Mouse (Mus musculus): Measurements from ENCODE around the gene Arsb. TPM values are rescaled to one million over a fixed set of nuclear protein-coding genes. Genes with fewer than 3 reads are reported as not detected.

Arsb gene
- total RNA-seq, 4 experiments from 2014 or later: 4.6 to 5.7 (median 4.6) TPM

- DNase-seq (ENCODE audit: low spot score): no peak
Observed at GRCm38 (mm10) chr13:93889991-93890390, 118.6 kb downstream of the Arsb start.

DNA sequence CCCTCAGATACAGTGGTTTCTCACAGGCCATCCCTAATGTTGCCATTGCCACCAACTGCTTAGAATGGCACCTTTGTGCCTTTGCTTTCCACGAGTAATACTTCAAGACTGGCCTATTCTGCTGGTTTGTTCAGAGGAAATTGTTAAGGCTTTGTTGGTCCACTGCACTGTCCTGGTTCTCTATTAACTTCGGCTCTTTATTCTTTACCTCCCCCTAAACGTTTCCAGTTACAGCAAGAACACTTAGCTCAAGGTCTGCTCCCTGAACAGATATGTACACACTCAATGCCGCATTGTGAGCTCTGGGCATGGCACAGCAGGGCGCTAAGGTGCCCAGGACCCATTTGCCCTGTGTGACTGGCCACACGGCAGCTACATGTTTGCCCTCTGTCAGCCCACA, 119.8 kb downstream of the Arsb start:
- DNase-seq (ENCODE audit: low spot score): no peak

- DNase-seq (ENCODE audit: low spot score): no peak
Observed at GRCm38 (mm10) chr13:93892101-93892500, 120.7 kb downstream of the Arsb start.

DNA sequence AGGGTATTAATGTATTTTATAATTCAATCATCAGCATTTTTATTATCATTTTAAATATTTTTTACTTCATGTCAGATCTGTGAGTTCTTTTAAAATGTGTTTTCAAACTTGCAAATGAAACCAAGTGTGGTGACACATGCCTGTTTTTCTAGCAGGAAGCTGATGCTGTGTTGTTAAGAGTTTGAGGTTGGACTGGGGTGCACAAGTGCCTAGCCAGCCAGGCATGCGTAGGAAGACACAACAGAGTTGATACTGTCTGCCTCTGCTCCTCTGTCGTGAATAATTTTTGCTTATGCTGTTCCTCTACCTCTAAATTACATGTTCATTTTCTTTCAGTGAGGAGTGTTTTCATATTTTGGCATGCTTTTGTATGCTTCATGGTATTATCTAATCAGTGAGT, 122.7 kb downstream of the Arsb start:
- DNase-seq (ENCODE audit: low spot score): no peak

DNA sequence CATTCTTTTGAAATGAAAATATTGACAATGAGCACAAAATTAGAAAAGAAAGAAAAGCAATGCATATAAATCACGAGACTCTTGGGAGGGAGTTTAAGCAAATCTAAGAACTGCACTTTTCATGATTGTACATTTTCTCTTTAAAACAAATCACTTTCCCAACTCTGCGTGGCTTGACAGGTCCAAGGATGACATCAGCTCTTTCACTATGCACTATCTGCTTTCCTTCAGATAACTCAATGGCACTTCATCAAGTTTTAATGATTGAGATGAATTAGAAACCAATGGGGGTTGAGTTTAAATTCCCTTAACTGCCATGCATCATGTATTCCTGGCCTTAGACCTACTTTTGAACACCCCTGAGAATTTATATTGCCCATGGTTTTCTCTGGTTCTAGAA, 124.0 kb downstream of the Arsb start:
- no peak for DNase-seq (ENCODE audit: low spot score)

DNA sequence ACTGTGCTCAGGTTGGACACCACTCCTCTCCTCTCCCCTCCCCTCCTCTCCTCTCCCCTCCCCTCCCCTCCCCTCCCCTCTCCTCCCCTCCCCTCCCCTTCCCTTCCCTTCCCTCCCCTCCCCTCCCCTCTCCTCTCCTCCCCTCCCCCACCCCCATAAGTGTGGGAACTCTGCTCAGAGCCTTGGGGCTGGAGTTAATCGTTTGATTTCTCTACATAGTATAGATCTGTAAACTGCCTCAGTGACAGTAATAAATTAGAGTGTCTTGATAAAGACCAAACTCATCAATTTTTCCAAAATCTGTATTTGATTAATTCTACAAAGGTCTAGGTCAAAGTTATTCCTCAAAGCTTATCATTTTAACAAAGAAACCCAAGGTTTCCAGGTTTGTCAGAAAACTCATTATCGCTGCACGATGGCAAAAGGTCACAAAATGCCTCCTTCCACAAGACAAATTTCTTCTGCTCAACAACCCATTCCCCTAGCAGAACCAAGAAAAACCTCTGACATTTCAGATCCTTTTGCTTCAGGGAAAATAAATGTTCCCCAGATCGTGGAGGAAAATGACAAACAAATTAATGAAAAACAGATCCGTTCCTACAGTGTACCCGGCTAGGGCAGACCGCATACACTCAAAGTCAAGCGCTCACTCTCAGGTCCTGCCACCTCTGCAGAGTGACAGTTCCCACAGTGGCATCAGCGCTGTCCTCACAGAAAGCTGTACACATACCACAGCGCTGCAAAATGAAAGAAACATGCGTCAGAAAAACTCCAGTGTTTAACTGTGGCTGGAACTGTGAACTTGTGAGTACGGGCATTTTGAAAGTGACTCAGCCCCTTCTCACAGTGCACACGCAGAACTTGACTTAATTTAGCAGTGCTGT, 126.8 kb downstream of the Arsb start:
- DNase-seq (ENCODE audit: low spot score): no peak

DNA sequence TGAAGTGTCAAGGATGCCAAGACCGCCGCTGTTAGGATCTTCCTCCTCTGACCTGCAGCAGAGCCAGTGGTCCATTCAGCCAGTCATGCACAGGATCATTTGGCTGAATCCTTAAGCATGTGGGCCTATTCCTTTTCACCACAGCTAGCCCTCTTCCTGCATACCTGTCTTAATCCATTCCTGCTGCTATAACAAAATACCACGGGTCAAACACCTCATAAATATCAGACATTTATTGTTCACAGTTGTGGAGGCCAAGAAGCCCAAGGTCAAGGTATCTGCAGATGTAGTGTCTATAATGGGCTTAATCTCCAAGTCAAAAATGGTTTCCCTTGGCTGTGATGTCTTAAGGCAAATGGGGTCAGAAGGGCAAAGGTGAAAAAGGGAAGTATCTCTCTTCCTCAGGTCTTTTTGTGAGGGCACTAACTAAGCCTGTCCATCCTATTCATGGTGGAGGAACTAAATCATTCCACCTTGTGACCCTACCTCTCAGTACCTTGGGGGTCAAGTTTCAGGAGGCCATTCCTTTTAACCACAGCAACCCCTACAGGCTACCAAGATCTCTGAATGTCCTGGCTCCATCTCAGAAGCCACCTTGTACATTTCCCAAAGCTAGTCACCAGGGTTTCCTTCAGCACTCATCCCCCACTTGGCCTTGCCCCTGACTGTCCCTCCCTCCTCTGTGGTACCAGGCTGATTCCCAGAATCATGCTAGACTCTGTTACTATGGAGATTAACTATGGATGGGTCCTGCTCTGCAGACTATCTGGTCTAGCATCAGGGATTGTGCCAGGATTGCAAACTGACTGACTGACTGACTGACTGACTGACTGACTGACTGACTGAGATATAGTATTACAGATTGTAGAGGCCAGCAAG, 128.2 kb downstream of the Arsb start:
- no peak for DNase-seq (ENCODE audit: low spot score)

GRCm38 (mm10) chr13:93900934-93901626, 129.7 kb downstream of the Arsb start:
- DNase-seq (ENCODE audit: low spot score): no peak

DNA sequence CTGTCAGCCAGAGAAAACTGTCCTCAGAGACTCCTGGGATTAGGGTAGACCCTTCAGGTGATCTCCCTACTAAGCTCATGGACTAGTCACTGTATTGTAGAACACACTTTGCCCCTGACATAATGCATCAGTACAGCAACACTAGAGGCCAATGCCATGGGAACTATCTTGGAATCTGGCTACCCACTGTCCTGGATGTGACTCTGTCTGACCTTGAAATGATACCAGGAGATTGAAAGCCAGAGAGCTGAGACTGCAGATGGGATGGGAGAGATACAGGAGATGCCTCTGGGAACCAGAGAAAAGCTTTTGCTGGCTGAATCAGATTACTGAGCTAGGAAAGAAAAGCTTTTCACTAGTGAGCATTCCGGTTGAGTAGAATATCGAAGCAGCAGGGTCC, 130.7 kb downstream of the Arsb start:
- no peak for DNase-seq (ENCODE audit: low spot score)

- DNase-seq (ENCODE audit: low spot score): no peak
Observed at GRCm38 (mm10) chr13:93906552-93907245, 135.3 kb downstream of the Arsb start.

DNA sequence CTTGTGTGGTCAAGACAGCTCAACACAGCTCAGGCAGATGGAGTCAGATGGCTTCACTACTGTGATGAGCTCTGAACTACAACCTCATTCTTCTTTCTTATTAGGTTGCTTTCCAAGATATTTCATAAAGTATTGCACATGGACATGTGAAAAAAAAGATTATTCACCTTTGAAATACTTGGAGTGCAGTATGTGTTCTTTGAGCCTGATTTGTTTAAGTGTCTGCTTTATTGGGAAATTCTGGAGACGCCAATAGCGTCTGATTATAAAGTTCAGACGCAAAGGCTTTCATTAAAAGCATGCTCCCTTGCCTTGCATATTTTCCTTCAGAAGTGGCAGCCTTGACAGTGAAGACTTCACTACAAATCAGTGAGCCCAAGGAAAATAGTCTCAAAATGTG, 136.5 kb downstream of the Arsb start:
- DNase-seq (ENCODE audit: low spot score): no peak

DNA sequence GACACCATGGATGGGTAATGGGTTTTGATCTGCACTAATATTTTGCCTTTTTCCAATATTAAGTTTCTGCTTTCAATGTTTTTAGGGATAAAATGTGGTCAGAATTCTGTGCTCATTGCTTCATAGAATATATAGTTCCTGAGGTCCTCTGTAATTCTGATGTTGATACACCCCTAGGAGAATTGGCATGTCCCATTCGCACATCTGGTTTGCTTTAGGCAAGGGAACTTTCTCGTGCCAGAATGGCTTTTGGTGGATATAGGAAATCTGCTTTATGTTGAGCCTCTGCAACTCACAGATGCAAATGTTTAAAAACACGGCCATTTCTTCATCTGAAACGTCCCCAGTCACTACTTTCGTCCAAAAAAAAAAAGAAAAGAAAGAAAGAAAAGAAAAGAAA, 138.4 kb downstream of the Arsb start:
- no peak for DNase-seq (ENCODE audit: low spot score)

DNA sequence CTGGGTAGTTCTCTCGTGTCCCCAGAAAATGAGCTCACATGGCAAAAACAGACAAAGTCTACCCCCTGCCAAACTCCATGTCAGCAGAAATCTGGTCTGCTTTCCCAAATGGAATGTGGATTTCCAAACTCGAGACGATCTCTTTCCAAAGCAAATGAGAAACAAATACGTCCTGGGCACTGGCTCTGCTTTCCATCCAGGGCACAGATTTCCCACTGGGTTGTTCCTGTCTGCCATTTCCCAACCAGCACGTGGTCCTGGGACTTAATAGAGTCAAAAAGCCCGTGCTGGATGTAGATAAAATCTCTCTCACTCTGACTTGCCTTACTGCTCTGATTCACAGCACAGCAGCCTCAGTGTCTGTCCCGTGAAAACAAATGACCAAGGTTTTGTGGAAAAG, 139.6 kb downstream of the Arsb start:
- no peak for DNase-seq (ENCODE audit: low spot score)

DNA sequence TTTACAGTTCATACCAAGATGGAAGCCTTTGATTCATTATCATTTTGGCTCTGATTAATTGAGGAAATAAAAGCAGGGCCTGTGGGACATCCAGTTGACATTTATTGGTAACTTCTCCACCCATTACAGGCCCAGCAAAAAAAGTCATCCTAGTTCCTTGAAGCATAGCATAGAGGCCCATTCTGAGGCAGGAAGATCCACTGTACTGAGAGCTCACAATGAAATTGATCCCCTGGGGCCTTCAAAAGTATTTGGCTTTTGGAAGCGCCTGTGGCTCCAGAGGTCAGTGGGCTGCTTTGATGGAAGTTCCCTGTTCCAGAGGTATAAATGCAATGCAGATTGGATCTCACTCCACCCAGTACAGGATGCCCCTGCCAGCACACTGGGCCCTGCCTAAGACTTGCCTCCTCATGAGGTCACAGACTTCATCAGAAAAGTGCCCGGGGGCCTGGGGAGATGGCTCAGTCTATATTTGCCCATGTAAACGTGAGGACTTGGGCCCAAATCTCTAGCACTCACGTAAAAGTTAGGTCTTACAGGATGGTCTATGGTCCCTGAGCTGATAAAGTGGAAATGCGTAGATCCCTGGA, 141.0 kb downstream of the Arsb start:
- no peak for DNase-seq (ENCODE audit: low spot score)

DNA sequence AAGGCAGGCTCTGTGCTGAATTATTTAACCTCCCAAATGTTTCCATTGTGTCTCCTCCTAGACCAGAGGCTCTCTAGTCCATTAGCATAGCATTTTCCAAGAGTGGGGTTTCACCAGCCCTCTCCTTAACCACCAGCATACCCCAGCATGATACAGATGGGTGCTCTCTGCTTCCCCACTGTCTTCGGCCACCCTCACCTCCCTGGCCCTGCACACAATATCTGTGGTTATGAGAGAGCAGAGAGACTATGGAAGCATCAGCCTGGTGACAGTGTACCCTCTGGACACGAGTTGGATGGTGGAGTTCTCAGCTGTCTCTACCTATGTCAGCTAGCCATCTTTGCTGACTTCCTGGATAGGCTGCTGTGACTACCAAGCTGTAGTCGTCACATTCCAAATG, 142.8 kb downstream of the Arsb start:
- DNase-seq (ENCODE audit: low spot score): no peak

DNA sequence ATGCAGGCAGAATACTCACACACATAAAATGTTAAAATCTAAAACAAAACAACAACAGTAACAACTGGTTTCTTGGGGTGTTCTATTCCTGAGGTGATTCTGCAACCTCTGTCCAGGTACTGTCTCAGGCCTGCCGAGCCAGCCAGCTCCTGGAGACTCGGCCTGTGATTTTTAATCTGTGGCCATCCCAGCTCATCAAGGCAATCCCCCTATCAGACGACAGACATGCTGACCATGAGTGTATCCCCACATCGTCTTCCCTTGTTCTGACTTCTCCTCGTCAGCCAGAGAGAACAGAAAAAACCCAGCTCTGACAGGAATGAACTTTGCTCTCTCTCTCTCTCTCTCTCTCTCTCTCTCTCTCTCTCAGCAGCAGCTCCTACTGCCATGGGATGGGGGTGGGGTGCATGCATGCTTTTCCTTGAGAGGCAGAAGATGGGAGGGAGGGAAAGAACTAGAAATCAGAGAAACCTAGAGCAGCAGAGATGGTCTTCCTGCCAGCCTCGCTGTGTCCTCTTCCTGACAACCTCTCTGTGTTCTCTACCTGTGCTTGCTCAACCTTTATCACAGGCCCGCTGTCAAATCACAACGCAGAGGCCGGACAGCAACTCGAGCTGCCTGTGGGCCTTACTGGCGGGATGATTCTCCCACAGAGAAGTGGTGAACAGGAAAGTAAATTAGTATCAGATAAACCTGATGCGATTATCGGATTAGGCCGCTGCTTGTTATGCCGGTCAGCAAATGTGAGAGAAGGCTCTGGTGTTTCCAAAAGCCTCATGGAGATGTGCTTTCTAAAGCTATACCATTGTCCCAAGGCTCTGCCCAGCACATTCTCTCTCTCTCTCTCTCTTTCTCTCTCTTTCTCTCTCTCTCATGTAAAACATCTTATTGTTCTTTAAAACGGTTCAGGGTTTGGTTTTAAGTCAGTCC, 144.5 kb downstream of the Arsb start:
- no peak for DNase-seq (ENCODE audit: low spot score)

DNA sequence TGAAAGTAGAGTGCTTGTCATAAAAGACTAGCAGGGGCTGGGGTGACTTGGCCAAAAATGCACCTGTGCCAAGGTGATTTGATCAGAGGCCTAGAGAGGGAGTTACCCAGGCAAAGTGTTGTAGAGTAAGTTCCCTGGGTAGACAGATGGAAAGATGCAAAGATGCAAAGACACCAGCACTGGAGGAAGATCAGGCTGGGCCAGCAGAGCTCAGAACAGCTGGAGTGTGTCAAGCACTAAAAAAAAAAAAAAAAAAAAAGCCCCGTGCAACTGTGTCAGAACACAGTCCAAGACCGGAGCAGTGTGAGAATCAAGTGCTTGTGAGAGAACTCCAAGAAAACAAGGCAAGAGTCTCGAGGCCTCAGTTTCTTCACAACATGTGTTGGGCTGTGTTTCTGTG, 148.1 kb downstream of the Arsb start:
- no peak for DNase-seq (ENCODE audit: low spot score)

DNA sequence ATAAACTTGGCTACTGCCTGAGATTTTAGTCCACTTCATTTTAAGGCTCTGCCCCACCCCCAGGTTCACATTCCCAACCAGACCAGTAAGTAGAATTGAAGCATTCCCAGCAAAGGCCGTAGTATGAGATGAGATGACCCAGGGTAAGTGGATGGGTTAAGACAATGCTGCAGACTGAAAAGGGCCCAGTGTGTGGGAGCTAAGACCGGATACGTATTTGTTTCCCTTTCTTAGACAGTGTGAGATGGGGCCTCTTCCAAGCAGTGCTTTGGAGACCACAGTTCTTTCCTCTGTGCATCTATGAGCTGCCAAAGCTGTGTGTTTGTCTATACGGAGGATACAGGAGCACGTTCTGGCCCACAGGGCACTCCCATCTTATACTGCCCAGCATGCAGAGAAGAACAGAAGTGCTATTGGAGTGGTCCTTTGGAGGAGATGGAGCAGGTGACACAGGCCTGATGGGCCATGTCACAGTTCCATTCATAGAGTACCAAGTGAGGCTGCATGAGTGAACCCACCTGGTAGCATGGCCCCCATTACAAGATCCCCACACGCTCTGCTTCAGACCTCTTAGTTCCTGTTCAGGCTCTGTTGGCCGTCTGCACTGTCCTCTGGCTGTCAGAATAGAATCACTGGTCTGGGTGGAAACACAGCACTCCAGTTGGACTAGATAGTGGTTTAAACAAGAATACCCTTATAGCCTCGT, 148.8 kb downstream of the Arsb start:
- no peak for DNase-seq (ENCODE audit: low spot score)

GRCm38 (mm10) chr13:93920786-93921300, 149.4 kb downstream of the Arsb start:
- DNase-seq (ENCODE audit: low spot score): no peak

Data from heart, adult 8-10 months (tissue).